Mouse (Mus musculus): ENCODE results near the gene Oprl1.
A peak's percentile ranks its signal among the peaks of the same experiment; 100 is the strongest.

Oprl1 gene

GRCm38 (mm10) chr2:181693339-181694280, 21.2 kb upstream of the Oprl1 start, which contains the start of gene Rgs19:
Gene Rgs19, minus strand, starts transcription at chr2:181693977.
- DNase-seq: peak; percentile 67

GRCm38 (mm10) chr2:181694581-181694980, 20.2 kb upstream of the Oprl1 start:
- DNase-seq: no peak

- no peak for DNase-seq
Measured at GRCm38 (mm10) chr2:181695776-181696175, 19.0 kb upstream of the Oprl1 start.

- DNase-seq: no peak
Measured at GRCm38 (mm10) chr2:181696801-181697420, 17.9 kb upstream of the Oprl1 start.

GRCm38 (mm10) chr2:181698241-181698640, 16.6 kb upstream of the Oprl1 start, which contains the start of gene Lkaaear1:
Gene Lkaaear1, minus strand, starts transcription at chr2:181698442.
- no peak for DNase-seq

GRCm38 (mm10) chr2:181706668-181707067, 8.1 kb upstream of the Oprl1 start:
- DNase-seq: no peak

- peak; percentile 56 for DNase-seq
Measured at GRCm38 (mm10) chr2:181713749-181714148, 1.1 kb upstream of the Oprl1 start.

GRCm38 (mm10) chr2:181715382-181715781, 566 bp downstream of the Oprl1 start:
- no peak for DNase-seq

GRCm38 (mm10) chr2:181716991-181717390, 2.2 kb downstream of the Oprl1 start:
- no peak for DNase-seq

- peak; percentile 67 for DNase-seq
Measured at GRCm38 (mm10) chr2:181720061-181720460, 5.2 kb downstream of the Oprl1 start.

GRCm38 (mm10) chr2:181721200-181721599, 6.4 kb downstream of the Oprl1 start:
- peak; percentile 86 for DNase-seq

- DNase-seq: no peak
Measured at GRCm38 (mm10) chr2:181722213-181722612, 7.4 kb downstream of the Oprl1 start.

- no peak for DNase-seq
Measured at GRCm38 (mm10) chr2:181727659-181728262, 12.9 kb downstream of the Oprl1 start.

GRCm38 (mm10) chr2:181730051-181730450, 15.2 kb downstream of the Oprl1 start:
- DNase-seq: no peak

- DNase-seq: peak; percentile 79
Measured at GRCm38 (mm10) chr2:181752626-181753025, 37.8 kb downstream of the Oprl1 start.

GRCm38 (mm10) chr2:181758147-181758725, 43.4 kb downstream of the Oprl1 start:
- peak; percentile 54 for DNase-seq

- DNase-seq: peak; percentile 95
Measured at GRCm38 (mm10) chr2:181759041-181759440, 44.2 kb downstream of the Oprl1 start.

- DNase-seq: no peak
Measured at GRCm38 (mm10) chr2:181763006-181763830, 48.4 kb downstream of the Oprl1 start, which contains the start of gene Myt1. Gene Myt1, plus strand, starts transcription at chr2:181763332.

- no peak for DNase-seq
Measured at GRCm38 (mm10) chr2:181763886-181764527, 49.2 kb downstream of the Oprl1 start.

- DNase-seq: no peak
Measured at GRCm38 (mm10) chr2:181764600-181764999, 49.8 kb downstream of the Oprl1 start.

GRCm38 (mm10) chr2:181765251-181765650, 50.4 kb downstream of the Oprl1 start:
- no peak for DNase-seq

Measured in cerebellum, adult 9-10 months (tissue).